Mouse (Mus musculus) skeletal muscle tissue, adult 2 months (tissue): ENCODE measurements around the gene Slc9a8.

ENCODE experiments used
- DNase-seq: peaks from one replicate; pipeline ENCODE4 v3.0.0-alpha.2; 2012; ENCODE audit warnings: low read depth, low spot score

Slc9a8 gene

GRCm38 (mm10) chr2:167415970-167416563 is 5.4 kb upstream of the Slc9a8 start:
- no peak for DNase-seq

DNA sequence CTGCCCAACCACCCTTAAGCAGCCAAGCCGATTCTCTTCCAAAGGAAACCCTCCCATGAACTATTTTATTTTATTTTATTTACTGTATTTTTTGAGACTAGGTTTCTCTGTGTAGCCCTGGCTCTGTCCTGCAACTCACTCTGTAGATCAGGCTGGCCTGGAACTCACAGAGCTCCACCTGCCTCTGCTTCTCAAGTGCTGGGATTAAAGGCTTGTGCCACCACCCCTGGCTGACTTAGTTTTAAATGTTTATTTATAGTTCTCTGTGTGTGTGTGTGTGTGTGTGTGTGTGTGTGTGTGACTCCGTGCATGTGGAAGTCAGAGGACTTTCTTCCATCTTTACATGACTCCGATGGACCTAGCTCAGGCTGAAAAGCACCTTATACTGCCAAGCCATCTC is 4.5 kb upstream of the Slc9a8 start:
- DNase-seq: no peak

- DNase-seq: peak; percentile 62
Measured at GRCm38 (mm10) chr2:167417694-167418093, 3.8 kb upstream of the Slc9a8 start.

DNA sequence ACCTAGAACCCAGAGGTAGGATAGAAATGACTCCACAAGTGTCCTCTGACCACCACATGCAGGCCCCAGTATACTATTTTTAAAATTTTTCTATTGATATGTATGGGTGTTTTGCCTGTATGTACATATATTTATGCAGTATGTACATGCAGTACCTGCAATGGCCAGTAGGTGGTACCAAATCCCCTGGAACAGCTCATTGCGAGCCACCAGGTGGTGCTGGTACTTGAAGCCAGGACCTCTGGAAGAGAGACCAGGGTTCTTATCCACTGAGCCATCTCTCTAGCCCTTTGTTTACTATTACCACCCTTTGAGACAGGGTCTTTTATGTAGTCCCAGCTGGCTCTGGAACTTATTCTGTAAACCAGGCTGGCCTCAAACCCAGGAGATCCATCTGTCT is 2.3 kb upstream of the Slc9a8 start:
- DNase-seq: peak; percentile 62

DNA sequence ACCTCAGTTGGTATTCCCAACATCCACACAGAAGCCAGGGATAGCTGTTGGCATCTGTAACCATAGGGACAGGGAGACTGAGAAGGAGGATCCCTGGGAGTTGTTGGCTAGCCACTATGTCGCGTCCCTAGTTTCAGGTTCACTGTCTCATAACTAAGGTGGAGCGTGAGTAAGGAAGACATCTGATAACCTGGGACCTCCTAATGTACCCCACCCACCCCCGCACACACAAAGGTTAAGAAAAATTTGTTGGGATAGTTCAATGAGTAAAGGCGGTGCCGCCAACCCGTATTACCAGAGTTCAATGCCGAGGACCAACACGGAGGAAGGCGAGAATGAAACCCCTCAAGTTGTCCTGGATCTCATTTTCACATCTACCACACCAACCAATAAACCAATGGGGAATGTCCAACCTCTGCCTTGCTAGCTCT is 686 bp upstream of the Slc9a8 start:
- no peak for DNase-seq

DNA sequence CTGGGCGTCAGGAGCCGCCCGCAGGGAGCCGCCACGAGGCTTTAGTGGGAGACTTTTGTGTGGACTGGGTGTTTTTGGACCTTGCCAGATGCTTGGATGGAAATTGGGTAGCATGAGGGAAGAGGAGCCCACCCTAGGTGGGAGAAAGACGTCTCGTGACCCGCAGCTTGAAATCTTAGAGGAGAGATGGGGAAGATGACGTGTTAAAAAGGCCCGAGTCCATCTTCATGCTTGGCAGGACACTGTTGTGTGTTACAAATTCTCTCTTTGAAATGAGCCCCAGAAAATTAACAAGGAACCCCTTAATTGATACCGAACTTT is 598 bp downstream of the Slc9a8 start:
- DNase-seq: no peak

- no peak for DNase-seq
Measured at GRCm38 (mm10) chr2:167423031-167423611, 1.6 kb downstream of the Slc9a8 start.

DNA sequence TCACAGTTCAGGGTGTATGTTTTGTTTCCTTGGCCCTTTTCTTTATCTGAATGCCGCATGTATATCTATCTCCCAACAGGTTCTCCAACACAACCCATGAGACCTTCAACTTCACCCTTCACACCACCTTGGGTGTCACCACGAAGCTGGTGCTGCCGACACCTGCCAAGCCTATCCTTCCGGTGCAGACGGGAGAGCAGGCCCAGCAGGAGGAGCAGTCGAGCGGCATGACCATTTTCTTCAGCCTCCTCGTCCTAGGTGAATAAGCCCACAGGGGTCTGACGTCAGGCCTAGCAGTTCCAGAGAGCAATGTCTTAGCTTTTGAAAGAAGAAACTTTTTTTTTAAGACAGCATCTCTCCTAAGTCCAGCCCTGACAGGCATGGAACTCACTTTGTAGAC is 2.5 kb downstream of the Slc9a8 start:
- no peak for DNase-seq

- DNase-seq: no peak
Measured at GRCm38 (mm10) chr2:167424516-167424915, 3.0 kb downstream of the Slc9a8 start.

GRCm38 (mm10) chr2:167425407-167425806 is 3.9 kb downstream of the Slc9a8 start:
- DNase-seq: no peak

DNA sequence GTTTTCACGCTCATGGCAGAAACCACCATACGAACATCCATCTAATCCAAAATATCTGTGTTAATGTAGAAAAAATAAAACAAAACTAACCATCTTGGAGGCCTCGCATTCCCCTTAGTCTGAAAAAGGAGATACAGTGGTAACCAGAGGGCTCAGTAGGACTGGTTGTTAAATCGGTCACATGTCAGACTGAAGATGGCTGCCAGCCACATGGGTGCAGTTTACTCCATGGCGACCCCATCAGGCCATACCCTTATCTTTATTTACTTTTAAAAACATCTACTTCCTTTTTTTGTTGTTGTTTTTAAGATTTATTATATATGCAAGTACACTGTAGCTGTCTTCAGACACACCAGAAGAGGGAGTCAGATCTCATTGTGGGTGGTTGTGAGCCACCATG is 8.1 kb downstream of the Slc9a8 start:
- no peak for DNase-seq

- no peak for DNase-seq
Measured at GRCm38 (mm10) chr2:167430737-167431417, 9.4 kb downstream of the Slc9a8 start.

DNA sequence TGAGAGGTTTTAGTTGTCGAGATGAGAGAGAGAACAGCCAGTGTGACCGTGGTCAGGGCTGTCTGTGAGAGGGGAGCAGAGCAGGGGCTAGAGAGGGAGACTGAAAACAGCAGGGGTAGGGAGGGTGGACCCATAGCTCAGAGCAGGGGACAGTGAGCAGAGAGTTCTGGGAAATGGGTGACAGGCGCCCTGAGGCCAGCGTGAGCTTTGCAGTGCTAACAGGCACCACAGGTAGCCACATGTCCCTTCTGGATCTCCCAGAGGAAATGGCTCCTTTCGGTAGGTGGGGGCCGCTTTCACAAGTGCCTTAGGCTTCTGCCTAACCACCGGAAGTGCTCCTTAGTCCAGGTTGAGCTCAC is 9.9 kb downstream of the Slc9a8 start:
- no peak for DNase-seq

DNA sequence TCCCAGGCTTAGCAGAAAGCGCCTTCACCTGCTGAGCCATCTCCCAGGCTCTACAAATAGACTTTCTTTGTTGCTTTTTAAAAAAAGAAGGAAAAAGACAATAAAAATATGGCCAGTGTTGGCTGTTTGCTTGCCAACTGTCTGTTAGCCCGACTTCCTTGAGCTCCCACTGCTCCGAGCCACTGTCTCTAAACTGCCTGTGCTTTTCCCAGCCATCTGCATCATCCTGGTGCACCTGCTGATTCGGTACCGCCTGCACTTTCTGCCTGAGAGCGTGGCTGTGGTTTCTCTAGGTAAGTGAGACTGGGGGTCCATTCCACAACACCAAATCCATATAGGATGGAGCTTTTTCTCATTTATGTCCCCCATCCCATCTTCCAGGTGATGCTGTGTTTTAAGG is 13.1 kb downstream of the Slc9a8 start:
- no peak for DNase-seq

GRCm38 (mm10) chr2:167435631-167436030 is 14.1 kb downstream of the Slc9a8 start:
- no peak for DNase-seq

GRCm38 (mm10) chr2:167436371-167436770 is 14.9 kb downstream of the Slc9a8 start:
- no peak for DNase-seq

DNA sequence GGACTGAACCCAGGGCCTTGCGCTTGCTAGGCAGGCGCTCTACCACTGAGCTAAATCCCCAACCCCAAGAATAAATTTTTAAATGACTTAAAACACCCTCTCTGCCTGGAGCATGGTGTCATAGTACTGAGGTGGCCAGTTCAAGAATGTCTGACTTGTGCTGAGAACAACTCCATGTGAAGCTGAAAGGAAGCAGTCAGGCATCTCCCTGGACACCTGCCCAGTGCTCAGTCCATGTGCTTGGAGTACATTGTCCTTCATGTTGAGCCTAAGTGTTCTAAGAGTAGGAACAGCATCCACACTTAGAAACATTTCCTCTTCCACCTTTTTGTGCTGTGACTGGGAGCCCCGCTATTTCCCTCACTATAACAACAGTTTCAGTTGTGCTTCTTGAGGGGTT is 17.9 kb downstream of the Slc9a8 start:
- no peak for DNase-seq

DNA sequence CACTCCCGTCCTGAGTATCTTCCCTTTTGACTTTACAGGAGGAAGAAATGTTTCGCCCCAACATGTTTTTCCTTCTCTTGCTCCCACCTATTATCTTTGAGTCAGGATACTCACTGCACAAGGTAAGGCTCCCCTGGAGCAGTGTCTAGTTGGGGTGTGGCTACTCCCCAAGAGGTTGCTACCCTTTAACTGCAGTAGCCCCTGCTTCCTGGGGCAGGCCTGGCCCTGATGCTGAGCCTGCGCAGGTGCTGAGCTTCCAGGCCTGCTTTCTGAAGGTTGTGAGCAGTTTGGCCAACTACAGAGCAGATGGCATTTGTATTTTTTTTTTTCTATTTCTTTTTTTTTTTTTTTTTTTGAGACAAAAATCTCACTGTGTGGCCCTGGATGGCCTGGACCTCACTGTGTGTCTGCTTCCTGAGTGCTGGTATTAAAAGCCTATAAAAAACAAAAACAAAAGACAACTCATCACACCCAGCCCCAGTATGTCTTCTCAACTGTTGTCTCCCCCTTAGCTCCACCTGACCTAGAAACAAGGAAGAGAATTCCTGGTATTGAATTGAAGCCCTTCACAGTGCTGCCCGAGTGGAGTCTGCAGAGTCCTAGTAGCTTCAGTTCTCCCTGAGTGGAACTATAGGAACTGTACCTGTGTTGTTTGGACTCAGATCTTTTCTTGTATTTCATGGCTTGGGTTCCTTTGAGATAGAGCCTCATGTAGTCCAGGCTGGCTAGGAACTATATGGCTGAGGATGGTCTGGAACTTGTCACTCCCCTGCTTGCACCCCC is 22.1 kb downstream of the Slc9a8 start:
- no peak for DNase-seq

DNA sequence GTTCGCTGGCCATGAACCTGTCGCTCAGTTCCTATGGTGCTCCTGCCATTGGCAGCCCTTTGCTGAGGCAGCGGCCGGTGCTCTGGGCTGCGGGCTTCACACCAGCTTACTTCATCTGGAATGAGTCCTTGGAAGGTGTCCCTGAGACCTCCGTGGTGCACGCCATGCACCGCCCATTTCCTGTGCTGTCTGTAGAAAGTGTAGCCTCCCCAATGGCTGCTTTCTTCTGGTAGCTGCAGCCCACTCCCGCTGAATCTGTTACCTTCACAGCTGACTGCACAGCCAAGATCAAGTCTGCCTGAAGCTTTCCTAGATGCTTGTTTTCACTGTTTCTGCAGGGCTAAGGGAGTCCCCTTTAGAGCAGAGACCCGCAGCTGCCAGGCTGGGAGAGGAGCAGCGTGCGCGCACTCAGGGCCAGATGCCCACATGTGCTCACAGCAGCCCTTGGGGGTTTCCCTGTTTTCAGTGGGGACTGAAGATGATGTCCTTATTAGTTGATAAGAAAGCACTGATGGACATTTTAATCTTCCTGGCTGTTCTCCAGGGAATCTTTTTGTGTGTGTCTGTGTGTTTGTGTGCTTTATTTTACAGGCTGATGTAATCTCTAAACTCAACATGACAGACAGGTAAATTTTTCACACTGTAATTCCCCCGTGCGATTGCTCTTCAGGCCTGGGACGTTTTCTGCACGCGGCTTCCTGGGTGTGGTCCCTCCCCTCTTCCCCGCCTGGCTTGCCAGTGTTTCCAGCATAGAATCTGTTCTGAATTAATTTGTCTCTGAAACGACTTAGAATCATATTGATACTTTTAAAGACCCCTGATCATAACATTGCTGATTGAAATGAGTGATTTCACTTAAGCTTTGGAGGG is 24.6 kb downstream of the Slc9a8 start:
- DNase-seq: no peak

DNA sequence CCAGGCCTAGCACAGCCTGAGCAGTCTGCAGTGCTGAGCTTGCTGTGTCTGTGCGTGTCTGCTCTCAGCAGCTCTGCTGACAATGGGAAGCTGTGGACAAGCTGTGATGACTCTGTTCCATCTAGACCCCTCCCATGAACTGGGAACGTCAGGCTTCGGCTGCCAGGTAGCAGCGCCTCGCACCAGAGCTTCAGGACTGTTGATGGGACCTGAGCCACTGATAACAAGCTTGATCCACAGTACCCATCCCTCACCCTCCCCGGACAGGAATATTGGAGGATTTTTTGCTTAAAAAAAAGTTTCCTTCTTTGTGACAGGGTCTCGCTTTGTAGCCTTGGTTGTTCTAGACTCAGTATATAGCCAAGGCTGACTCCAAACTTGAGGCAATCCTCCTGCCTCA is 25.7 kb downstream of the Slc9a8 start:
- no peak for DNase-seq

DNA sequence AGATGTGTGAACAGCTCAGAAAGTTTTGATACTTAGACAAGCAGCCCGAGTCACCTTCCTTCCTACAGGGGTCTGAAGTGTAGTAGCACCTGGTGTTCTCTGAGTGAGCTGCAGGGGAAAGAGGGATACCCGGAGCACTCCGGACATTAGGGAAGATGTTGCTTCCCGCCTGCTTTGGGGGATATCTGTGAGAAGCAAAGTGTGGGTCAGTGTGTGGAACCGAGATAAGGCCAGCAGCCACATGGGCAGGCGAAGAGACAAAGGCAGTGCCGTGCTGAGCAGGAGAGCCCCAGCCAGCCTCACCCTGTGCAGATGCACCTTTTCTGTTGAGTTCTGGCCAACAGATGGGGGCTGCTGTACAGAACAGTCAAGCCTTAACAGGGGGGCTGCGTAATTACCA is 26.1 kb downstream of the Slc9a8 start:
- DNase-seq: no peak
